Mouse (Mus musculus) megakaryocyte, embryonic 14.5 days (primary cell): ENCODE data around the gene Ptpro. TPM values are rescaled to one million over a fixed set of nuclear protein-coding genes. Genes with fewer than 3 reads are reported as not detected.
A peak's percentile ranks its signal among the peaks of the same experiment; 100 is the strongest.

Experiments used
- H3K27me3 ChIP-seq: replicated peaks from 2 replicates; pipeline ENCODE3; 2012; ENCODE audit warnings: inconsistent platforms
- H3K36me3 ChIP-seq: replicated peaks from 2 replicates; pipeline ENCODE3; 2012; ENCODE audit warnings: low read length, inconsistent platforms, mixed read lengths
- H3K4me1 ChIP-seq: 2 replicates; pipeline ENCODE4 v1.6.1; 2012; ENCODE audit warnings: inconsistent platforms
- H3K4me3 ChIP-seq: replicated peaks from 2 replicates; pipeline ENCODE3; 2012; ENCODE audit warnings: moderate library complexity, mild to moderate bottlenecking, inconsistent platforms
- H3K9me3 ChIP-seq: 2 replicates; pipeline ENCODE4 v1.6.1; 2012; ENCODE audit warnings: inconsistent platforms
- FLI1 ChIP-seq: IDR thresholded peaks from 2 replicates; pipeline ENCODE4 v1.6.1; 2012; ENCODE audit warnings: low read length, inconsistent platforms, mixed read lengths
- GATA1 ChIP-seq: IDR thresholded peaks from 3 replicates; pipeline ENCODE4 v1.6.1; 2012; ENCODE audit warnings: mixed read lengths, low read length, inconsistent platforms, borderline replicate concordance
- polyA plus RNA-seq: library from polyadenylated mRNA; stranded (reverse); fragments of >175 nt; gene quantifications from 2 replicates; pipeline ENCODE4 v1.2.3, GENCODE M21; 2012; ENCODE audit warnings: low replicate concordance; ENCODE audit not compliant: insufficient read depth

Ptpro gene
- 0.29 TPM in 1 of 2 replicates, not detected in the other for polyA plus RNA-seq

DNA sequence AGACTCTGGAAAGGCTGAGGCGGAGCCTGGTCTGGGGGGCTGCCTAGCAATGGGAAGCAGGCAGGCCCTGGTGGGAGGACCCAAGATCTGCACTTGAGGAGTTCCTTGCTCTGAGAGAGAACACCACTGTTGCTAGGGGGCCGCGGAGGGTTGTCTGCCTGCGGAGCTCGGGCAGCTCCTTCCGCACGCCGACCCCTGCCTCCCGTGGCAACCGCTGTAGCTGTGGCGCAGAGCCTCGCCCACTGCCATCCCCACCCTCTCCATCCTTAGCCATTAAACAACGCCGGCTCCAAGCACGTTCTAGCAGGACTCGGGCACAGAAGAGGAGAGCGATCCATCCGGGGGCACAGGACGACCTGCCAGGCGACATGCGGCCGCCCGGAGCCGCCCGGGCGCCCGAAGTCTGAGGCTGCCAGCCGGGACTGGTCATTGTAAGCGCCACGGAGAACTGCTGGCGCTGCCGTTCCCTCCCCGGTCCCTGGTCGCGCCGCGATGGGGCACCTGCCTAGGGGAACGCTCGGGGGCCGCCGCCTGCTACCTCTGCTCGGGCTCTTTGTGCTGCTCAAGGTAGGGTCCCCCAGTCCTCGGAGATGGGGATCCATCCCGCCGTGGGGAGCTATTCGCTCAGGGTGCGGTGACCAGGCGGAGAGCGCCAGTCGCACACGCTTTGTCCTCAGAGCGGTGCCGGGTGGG lies at the start of gene Ptpro:
Gene Ptpro (plus strand): TSS at position 126 of the 693 bp plus-strand sequence.
- Histone ChIP-seq H3K4me3 (peak within 1 kb of the TSS; percentile 7), H3K36me3 (no peaks in the 10 kb centered on the region), H3K27me3 (peaks cover 20% of the 10 kb centered on the region), H3K9me3 (peaks cover 10% of the 10 kb centered on the region; the same call in 1 of the 2 replicates), H3K4me1 (no peaks in the 10 kb centered on the region)
- TF ChIP-seq FLI1 (no peak), GATA1 (no peak)

GRCm38 (mm10) chr6:137202661-137203060 lies 49.5 kb upstream of the Ptpro start:
- Histone ChIP-seq H3K36me3 (no peaks in the 10 kb centered on the region), H3K4me1 (no peaks in the 10 kb centered on the region), H3K9me3 (peaks cover 10% of the 10 kb centered on the region; the same call in 1 of the 2 replicates), H3K4me3 (no peak overlapping the region), H3K27me3 (no peaks in the 10 kb centered on the region)
- TF ChIP-seq GATA1 (no peak), FLI1 (no peak)

GRCm38 (mm10) chr6:137205662-137206400 lies 46.3 kb upstream of the Ptpro start:
- no peaks in the 10 kb centered on the region for H3K27me3 ChIP-seq
- no peak for TF ChIP-seq FLI1
- no peak for TF ChIP-seq GATA1
- H3K4me1 ChIP-seq: no peaks in the 10 kb centered on the region
- H3K4me3 ChIP-seq: no peak overlapping the region
- H3K36me3 ChIP-seq: no peaks in the 10 kb centered on the region
- H3K9me3 ChIP-seq: peaks cover 19% of the 10 kb centered on the region

DNA sequence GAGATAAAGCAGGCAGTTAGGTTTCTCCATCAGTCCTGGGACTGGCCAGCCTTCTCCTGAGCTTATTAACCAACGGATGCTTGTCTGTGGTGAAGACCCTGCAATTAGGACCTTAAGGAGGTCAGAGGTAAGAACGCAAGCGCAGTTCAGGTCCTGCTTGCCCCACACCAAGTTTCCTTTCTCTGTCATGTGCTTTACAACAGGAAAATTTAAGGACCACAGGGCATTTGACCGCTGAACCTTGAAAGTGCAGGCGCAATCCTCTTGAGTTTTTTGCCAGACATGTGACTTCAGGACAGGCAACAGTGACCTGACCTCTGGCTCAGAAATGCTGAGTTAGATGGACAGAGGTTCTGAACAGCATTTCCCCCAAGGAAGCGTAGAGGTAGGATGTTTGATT lies 45.0 kb upstream of the Ptpro start:
- Histone ChIP-seq H3K36me3 (no peaks in the 10 kb centered on the region), H3K9me3 (peaks cover 19% of the 10 kb centered on the region), H3K4me3 (no peak overlapping the region), H3K27me3 (no peaks in the 10 kb centered on the region), H3K4me1 (no peaks in the 10 kb centered on the region)
- TF ChIP-seq FLI1 (no peak), GATA1 (no peak)

- TF ChIP-seq GATA1: no peak
- no peak for TF ChIP-seq FLI1
- Histone ChIP-seq H3K9me3 (peaks cover 29% of the 10 kb centered on the region), H3K27me3 (no peaks in the 10 kb centered on the region), H3K4me1 (no peaks in the 10 kb centered on the region), H3K36me3 (no peaks in the 10 kb centered on the region), H3K4me3 (no peak overlapping the region)
Measured at GRCm38 (mm10) chr6:137209992-137210391, 42.1 kb upstream of the Ptpro start.

DNA sequence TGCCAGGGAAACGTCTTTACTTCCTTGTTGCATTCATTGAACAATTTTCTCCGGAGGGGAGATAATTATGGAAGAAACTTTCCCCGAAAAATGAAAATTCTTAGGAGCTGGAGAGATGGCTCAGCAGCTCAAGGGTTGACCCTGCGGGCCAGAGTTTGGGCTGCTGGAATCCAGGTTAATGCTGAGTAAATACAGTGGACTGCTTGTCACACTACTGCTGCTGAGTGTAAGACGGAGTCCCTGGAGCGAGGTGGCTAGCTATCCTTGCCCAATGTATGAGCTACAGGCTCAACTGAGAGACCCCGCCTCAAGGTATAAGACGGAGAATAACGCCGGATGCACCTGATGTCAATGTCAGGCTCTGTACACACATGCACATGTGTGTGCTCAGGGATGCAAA lies 41.1 kb upstream of the Ptpro start:
- Histone ChIP-seq H3K36me3 (no peaks in the 10 kb centered on the region), H3K4me1 (no peaks in the 10 kb centered on the region), H3K27me3 (no peaks in the 10 kb centered on the region), H3K9me3 (peaks cover 26% of the 10 kb centered on the region), H3K4me3 (no peak overlapping the region)
- TF ChIP-seq FLI1 (no peak), GATA1 (no peak)

GRCm38 (mm10) chr6:137211441-137211840 lies 40.7 kb upstream of the Ptpro start:
- H3K4me1 ChIP-seq: no peaks in the 10 kb centered on the region
- no peaks in the 10 kb centered on the region for H3K36me3 ChIP-seq
- no peak for TF ChIP-seq FLI1
- no peak for TF ChIP-seq GATA1
- H3K27me3 ChIP-seq: no peaks in the 10 kb centered on the region
- H3K9me3 ChIP-seq: peaks cover 28% of the 10 kb centered on the region
- H3K4me3 ChIP-seq: no peak overlapping the region

DNA sequence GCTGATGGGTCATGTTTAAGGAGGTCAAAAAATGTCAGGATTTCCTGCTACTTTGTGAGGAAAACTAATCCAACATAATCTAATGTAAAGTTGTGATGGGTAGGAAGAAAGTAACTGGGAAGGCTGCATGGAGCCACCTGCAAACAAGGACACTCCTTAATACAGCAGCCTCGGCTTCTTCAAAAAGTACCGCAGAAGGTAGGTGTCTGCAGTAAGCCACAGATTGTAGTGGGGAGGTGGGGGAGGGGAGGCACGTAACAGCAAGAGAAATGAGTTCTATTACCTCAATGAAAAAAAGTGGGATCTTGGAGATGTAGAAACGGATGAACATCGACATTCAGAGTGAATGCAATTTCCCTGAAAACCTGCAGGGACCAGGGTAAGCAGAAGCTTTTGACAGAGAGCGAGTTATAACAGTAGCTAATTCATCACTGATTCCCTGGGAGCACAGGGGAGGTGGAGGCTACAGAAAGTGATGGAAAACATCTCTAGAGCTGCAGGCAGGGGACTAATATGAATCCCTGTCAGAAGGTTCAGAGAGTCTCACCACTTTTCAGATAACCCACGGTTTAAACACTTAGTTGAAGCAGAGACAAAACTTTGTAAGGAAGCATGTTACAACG lies 34.2 kb upstream of the Ptpro start:
- Histone ChIP-seq H3K9me3 (peaks cover 11% of the 10 kb centered on the region), H3K27me3 (no peaks in the 10 kb centered on the region), H3K36me3 (no peaks in the 10 kb centered on the region), H3K4me1 (no peaks in the 10 kb centered on the region), H3K4me3 (no peak overlapping the region)
- TF ChIP-seq GATA1: no peak
- no peak for TF ChIP-seq FLI1

DNA sequence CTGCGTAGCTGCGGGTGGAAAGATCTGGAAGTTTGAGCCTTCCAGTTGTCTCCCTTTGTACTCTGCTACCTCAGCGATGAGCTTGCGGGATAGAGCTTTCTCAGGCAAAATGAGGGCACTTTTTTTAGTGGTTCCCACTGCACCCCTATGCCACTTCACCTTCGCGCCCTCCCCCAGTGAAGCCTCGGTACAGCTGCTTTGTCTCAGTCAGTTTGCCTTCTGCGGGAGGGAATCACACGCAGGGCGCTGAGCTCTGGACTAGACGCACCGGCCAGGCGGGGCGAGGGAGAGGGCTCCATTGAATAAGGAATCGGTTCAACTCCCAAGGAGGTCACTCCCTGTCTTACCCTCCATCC lies 746 bp downstream of the Ptpro start:
- Histone ChIP-seq H3K4me1 (no peaks in the 10 kb centered on the region), H3K36me3 (no peaks in the 10 kb centered on the region), H3K27me3 (peaks cover 20% of the 10 kb centered on the region), H3K9me3 (peaks cover 10% of the 10 kb centered on the region; the same call in 1 of the 2 replicates), H3K4me3 (no peak overlapping the region)
- TF ChIP-seq GATA1: no peak
- no peak for TF ChIP-seq FLI1

DNA sequence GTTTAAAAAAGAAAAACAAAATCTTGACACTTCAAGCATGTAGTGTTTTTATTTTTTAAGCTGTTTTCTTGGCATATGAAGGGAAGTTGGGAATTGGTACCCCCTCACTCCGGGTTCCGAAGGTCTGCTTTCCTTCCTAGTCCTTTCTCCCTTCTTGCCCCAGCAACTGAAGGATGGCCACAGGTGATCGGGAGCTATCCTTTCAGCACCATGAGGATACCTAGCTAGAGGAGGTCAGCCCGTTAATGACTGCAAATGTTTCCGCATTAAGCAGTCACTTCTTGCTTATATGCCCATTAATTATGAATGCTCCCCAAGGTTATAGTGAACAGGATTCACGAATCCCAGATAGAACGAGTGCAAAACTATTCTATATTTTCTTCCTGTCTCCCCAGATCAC lies 1.3 kb downstream of the Ptpro start:
- Histone ChIP-seq H3K27me3 (peaks cover 20% of the 10 kb centered on the region), H3K36me3 (no peaks in the 10 kb centered on the region), H3K9me3 (peaks cover 10% of the 10 kb centered on the region; the same call in 1 of the 2 replicates), H3K4me3 (no peak overlapping the region), H3K4me1 (no peaks in the 10 kb centered on the region)
- TF ChIP-seq GATA1 (no peak), FLI1 (no peak)
